Mouse (Mus musculus) 416B (cell line): Measurements from ENCODE around the gene Mturn.

Source experiments
- DNase-seq: peaks from one replicate; pipeline ENCODE4 v3.0.0; 2011; ENCODE audit warnings: low read depth

Gene Mturn

GRCm38 (mm10) chr6:54729451-54730105 lies 48.2 kb downstream of the Mturn start:
- no peak for DNase-seq

- DNase-seq, result no peak
Observed at GRCm38 (mm10) chr6:54731726-54732125, 50.3 kb downstream of the Mturn start.

- no peak for DNase-seq
Observed at GRCm38 (mm10) chr6:54732721-54733120, 51.3 kb downstream of the Mturn start.

- DNase-seq, result no peak
Observed at GRCm38 (mm10) chr6:54736126-54736525, 54.7 kb downstream of the Mturn start.

GRCm38 (mm10) chr6:54737255-54737654 lies 55.8 kb downstream of the Mturn start:
- no peak for DNase-seq

- DNase-seq, result peak; percentile 32
Observed at GRCm38 (mm10) chr6:54737684-54738083, 56.3 kb downstream of the Mturn start.

- DNase-seq, result no peak
Observed at GRCm38 (mm10) chr6:54749056-54749455, 67.6 kb downstream of the Mturn start.

GRCm38 (mm10) chr6:54751621-54752020 lies 70.2 kb downstream of the Mturn start:
- no peak for DNase-seq

- DNase-seq, result peak; percentile 6
Observed at GRCm38 (mm10) chr6:54752076-54752475, 70.7 kb downstream of the Mturn start.
